Mouse (Mus musculus): ENCODE measurements at regions not wholly inside any gene's neighbourhood (a gene's known extent, or its start where the extent isn't known, plus 50 kb on each side); places are given as distances from the start of the nearest gene placed in this dataset.
A peak's percentile ranks its signal among the peaks of the same experiment; 100 is the strongest.
"Not testable (repeated sequence)": the region's sequence is repeated elsewhere in the genome, so short reads cannot be mapped to it uniquely, and the experiment has no call there.

DNA sequence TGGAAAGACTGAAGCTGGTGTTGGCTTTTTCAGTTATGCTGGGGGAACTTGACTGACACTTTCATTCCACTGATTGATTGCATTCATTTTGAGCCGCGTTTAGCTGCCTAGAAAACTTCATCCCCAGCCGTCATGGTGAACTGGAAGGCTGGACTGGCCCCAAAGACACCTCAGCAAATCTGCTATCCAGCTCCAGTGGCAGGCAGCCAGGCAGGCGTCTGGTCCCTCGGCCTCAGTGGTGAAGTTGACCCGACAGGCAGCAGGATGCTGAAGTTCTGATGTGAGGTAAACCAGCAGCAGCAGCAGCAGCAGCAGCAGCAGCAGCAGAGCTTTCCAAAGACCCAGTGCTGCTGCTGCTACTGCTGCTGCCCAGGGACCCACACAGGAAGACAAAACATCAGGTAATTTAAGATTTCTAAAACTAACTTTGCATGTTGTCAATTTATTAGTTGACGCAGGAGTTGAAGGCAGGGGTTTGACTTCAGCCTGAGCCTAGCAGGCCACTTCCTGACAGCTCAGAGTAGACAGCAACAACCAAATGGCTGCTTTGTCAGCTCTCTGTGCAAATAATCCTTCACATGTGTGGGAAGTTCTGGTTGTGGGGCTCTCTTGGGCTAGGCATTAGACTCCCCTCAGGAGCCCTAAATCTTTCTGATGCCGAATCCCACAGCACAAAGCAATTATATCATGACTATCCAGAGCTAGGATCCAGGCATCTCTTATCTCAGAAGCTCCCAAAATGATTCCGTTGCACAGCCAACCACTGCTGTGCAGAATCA lies 200.4 kb upstream of the Nhs start:
- WGBS = 48% methylated on average over 9 of the region's 9 CpGs
- Histone ChIP-seq H3K36me3 (no peaks in the 10 kb centered on the region), H3K27ac (ENCODE audit: poor library complexity, severe bottlenecking) (no peak overlapping the region), H3K9me3 (replicated peaks) (no peaks in the 10 kb centered on the region), H3K4me3 (no peak overlapping the region), H3K4me1 (replicated peaks) (no peaks in the 10 kb centered on the region), H3K4me2 (no peak overlapping the region), H3K9ac (no peak overlapping the region), H3K27me3 (replicated peaks) (0 out of 2 replicates have a peak, but pooled peaks cover 3% of the 10 kb centered on the region)
- no peak for ATAC-seq (ENCODE audit: insufficient number of reproducible peaks, low FRiP score)

GRCm38 (mm10) chrX:162348341-162348740 lies 188.8 kb upstream of the Nhs start:
- ATAC-seq (ENCODE audit: insufficient number of reproducible peaks, low FRiP score) = no peak
- whole genome bisulfite sequencing = 49% methylated on average over 4 of the region's 4 CpGs
- H3K4me2 ChIP-seq = no peak overlapping the region
- H3K27me3 ChIP-seq (replicated peaks) = peaks cover 2% of the 10 kb centered on the region; the same call in 1 of the 2 replicates
- H3K36me3 ChIP-seq = no peaks in the 10 kb centered on the region
- H3K27ac ChIP-seq (ENCODE audit: poor library complexity, severe bottlenecking) = no peak overlapping the region
- no peak overlapping the region for H3K4me3 ChIP-seq
- H3K4me1 ChIP-seq (replicated peaks) = peaks cover 3% of the 10 kb centered on the region; the same call in 1 of the 2 replicates
- no peak overlapping the region for H3K9ac ChIP-seq
- no peaks in the 10 kb centered on the region for H3K9me3 ChIP-seq (replicated peaks)

DNA sequence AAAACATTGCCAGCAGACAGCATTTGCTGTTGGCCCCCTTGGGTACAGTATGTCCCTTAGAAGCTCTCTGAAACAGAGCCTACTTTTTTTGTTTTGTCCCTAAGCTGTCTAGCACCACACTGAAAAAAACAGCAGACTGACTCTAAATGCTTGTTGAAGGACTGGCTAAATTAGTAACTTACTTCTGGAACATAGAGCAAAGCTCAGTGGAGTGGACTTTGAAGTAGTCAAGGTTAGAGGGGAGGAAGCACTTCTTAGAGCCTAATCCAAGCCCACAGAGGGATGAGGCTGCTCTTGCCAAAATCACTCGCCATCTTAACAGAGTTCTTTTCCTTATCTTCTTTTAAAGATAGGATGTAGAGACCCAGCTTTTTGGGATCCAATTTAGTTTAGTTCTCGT lies 188.4 kb upstream of the Nhs start:
- H3K9ac ChIP-seq = no peak overlapping the region
- H3K4me2 ChIP-seq = no peak overlapping the region
- H3K4me1 ChIP-seq (replicated peaks) = peaks cover 3% of the 10 kb centered on the region; the same call in 1 of the 2 replicates
- no peaks in the 10 kb centered on the region for H3K9me3 ChIP-seq (replicated peaks)
- H3K27me3 ChIP-seq (replicated peaks) = peaks cover 2% of the 10 kb centered on the region; the same call in 1 of the 2 replicates
- WGBS = 33% methylated on average over 2 of the region's 2 CpGs
- no peak for ATAC-seq (ENCODE audit: insufficient number of reproducible peaks, low FRiP score)
- H3K36me3 ChIP-seq = no peaks in the 10 kb centered on the region
- no peak overlapping the region for H3K27ac ChIP-seq (ENCODE audit: poor library complexity, severe bottlenecking)
- H3K4me3 ChIP-seq = no peak overlapping the region

- peaks cover 2% of the 10 kb centered on the region; the same call in 1 of the 2 replicates for H3K27me3 ChIP-seq (replicated peaks)
- H3K36me3 ChIP-seq = no peaks in the 10 kb centered on the region
- H3K9me3 ChIP-seq (replicated peaks) = no peaks in the 10 kb centered on the region
- no peak overlapping the region for H3K27ac ChIP-seq (ENCODE audit: poor library complexity, severe bottlenecking)
- WGBS = 42% methylated on average over 3 of the region's 3 CpGs
- no peak overlapping the region for H3K9ac ChIP-seq
- no peak overlapping the region for H3K4me3 ChIP-seq
- H3K4me2 ChIP-seq = no peak overlapping the region
- H3K4me1 ChIP-seq (replicated peaks) = peaks cover 3% of the 10 kb centered on the region; the same call in 1 of the 2 replicates
- no peak for ATAC-seq (ENCODE audit: insufficient number of reproducible peaks, low FRiP score)
These were observed 186.1 kb upstream of the Nhs start for GRCm38 (mm10) chrX:162345497-162346143.

DNA sequence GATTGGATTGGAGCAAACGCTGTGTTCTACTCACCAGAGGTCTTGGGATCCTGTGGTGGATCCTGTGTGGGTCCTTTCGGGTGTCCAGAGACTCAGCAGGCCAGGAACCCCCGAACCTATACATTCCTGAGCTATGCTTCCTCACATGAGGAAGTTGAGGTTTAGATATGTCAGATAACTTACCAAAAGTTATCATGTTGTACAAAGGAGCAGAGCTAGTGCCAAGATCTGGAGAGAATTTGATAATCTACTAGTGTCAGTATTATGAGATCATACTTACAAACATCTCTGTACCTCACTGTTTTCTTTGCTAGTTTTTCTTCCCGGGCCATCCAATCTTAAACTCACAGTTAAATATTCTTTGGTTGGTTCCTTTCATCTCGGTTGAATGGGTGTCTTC lies 172.6 kb upstream of the Nhs start:
- Histone ChIP-seq H3K4me2 (no peak overlapping the region), H3K27ac (ENCODE audit: poor library complexity, severe bottlenecking) (no peak overlapping the region), H3K4me3 (no peak overlapping the region), H3K9ac (no peak overlapping the region), H3K36me3 (no peaks in the 10 kb centered on the region), H3K9me3 (replicated peaks) (no peaks in the 10 kb centered on the region), H3K4me1 (replicated peaks) (no peaks in the 10 kb centered on the region), H3K27me3 (replicated peaks) (no peaks in the 10 kb centered on the region)
- no peak for ATAC-seq (ENCODE audit: insufficient number of reproducible peaks, low FRiP score)
- 75% methylated on average over 5 of the region's 5 CpGs for WGBS

DNA sequence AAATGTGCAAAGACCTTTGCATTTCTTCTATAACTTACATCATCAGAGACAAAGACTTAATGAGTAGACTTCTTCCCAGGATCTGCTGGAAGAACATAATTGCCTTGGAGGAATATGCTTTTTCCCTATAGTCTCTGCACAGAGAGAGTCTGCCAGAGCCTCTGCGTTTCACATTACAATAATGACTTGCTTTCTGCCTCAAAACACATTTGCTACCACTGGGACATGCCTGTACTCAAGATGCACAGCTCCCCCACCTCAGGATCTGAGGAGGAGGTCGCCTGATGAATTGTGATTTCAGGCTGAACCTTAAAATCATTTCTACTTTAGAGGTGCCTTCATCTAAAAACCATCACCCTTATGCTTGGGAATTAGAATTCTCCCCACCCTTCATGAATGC lies 148.1 kb upstream of the Nhs start:
- no peaks in the 10 kb centered on the region for H3K36me3 ChIP-seq
- 65% methylated on average over 2 of the region's 2 CpGs for WGBS

DNA sequence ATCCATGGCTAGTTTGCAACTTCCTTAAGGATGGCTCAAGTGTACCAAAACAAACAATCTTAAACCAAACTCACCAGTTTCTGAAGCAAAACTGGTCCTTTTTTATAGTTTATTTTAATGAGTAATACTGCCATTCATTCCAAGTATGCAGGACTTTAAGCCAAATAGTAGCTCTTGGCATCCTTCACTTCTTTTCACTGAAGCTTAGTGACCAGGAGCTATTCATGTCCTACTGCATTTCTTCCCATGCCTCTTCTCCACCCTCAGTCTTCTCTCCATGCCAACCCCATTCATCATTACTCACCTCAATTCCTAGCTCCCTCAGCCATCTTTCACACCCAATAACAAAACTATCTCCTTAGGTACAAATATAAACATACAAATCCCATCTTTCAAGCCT lies 144.6 kb upstream of the Nhs start:
- H3K4me1 ChIP-seq (replicated peaks) = no peaks in the 10 kb centered on the region
- no peak overlapping the region for H3K4me2 ChIP-seq
- no peaks in the 10 kb centered on the region for H3K27me3 ChIP-seq (replicated peaks)
- no peaks in the 10 kb centered on the region for H3K36me3 ChIP-seq
- no peak overlapping the region for H3K9ac ChIP-seq
- no peak overlapping the region for H3K4me3 ChIP-seq
- no peaks in the 10 kb centered on the region for H3K9me3 ChIP-seq (replicated peaks)
- ATAC-seq (ENCODE audit: insufficient number of reproducible peaks, low FRiP score) = no peak
- H3K27ac ChIP-seq (ENCODE audit: poor library complexity, severe bottlenecking) = no peak overlapping the region

More for the DNA sequence above, 148.1 kb upstream of the Nhs start:
- Histone ChIP-seq H3K27me3 (replicated peaks) (no peaks in the 10 kb centered on the region), H3K4me1 (replicated peaks) (no peaks in the 10 kb centered on the region), H3K9ac (no peak overlapping the region), H3K4me3 (no peak overlapping the region), H3K4me2 (no peak overlapping the region), H3K9me3 (replicated peaks) (no peaks in the 10 kb centered on the region), H3K27ac (ENCODE audit: poor library complexity, severe bottlenecking) (no peak overlapping the region)
- ATAC-seq (ENCODE audit: insufficient number of reproducible peaks, low FRiP score) = no peak

GRCm38 (mm10) chrX:162302788-162303187 lies 143.3 kb upstream of the Nhs start:
- Histone ChIP-seq H3K36me3 (no peaks in the 10 kb centered on the region), H3K9me3 (replicated peaks) (no peaks in the 10 kb centered on the region), H3K27ac (ENCODE audit: poor library complexity, severe bottlenecking) (no peak overlapping the region), H3K27me3 (replicated peaks) (no peaks in the 10 kb centered on the region), H3K4me1 (replicated peaks) (no peaks in the 10 kb centered on the region), H3K4me2 (no peak overlapping the region), H3K4me3 (no peak overlapping the region), H3K9ac (no peak overlapping the region)
- no peak for ATAC-seq (ENCODE audit: insufficient number of reproducible peaks, low FRiP score)

DNA sequence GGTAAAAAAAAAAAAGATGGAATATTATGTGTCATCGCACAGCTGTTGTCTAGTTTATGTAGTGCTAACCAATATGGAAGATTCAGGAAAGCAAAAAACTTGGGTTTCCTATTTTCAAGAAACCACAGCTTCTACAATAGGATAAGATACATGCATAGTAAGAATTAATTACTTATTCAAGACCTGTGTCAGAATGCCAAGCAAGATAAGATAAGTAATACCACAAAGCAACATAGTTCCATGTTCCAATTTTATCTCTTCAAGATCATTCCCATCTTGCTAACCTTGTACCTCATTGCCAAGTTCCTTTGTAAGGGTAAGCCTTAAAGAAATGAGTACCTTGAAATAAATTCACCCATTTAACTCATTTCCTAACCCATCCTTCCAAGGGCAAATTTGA lies 131.7 kb upstream of the Nhs start:
- H3K4me1 ChIP-seq (replicated peaks) = no peaks in the 10 kb centered on the region
- WGBS = 95% methylated on average over 1 of the region's 1 CpGs
- no peaks in the 10 kb centered on the region for H3K36me3 ChIP-seq
- H3K9ac ChIP-seq = no peak overlapping the region
- H3K4me3 ChIP-seq = no peak overlapping the region
- no peaks in the 10 kb centered on the region for H3K9me3 ChIP-seq (replicated peaks)
- ATAC-seq (ENCODE audit: insufficient number of reproducible peaks, low FRiP score) = no peak
- no peak overlapping the region for H3K27ac ChIP-seq (ENCODE audit: poor library complexity, severe bottlenecking)
- no peak overlapping the region for H3K4me2 ChIP-seq
- H3K27me3 ChIP-seq (replicated peaks) = no peaks in the 10 kb centered on the region

- not testable (repeated sequence) for H3K4me2 ChIP-seq; H3K27me3 ChIP-seq (replicated peaks); H3K27ac ChIP-seq (ENCODE audit: poor library complexity, severe bottlenecking); H3K4me1 ChIP-seq (replicated peaks); H3K36me3 ChIP-seq; H3K4me3 ChIP-seq; H3K9ac ChIP-seq; H3K9me3 ChIP-seq (replicated peaks); ATAC-seq (ENCODE audit: insufficient number of reproducible peaks, low FRiP score)
These were observed 126.6 kb upstream of the Nhs start for GRCm38 (mm10) chrX:162286155-162286554.

DNA sequence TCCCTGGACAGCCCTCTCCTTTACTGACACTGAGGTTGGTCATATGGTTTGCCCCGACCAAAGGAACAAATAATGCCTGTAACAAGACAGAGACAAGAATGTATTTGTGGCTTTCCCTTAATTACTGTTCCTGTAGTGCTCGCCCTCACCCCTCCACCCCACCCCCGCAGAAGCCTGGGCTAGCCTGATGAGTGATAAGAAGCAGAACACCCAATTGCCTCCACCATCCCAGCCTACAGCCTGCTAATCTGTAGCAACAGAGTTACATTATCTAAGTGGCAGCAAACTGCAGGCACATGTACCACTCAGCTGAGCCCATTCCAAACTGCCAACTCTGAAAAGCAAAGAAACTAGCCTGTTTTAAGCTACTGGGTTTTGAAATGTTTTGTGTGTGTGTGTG lies 124.7 kb upstream of the Nhs start:
- peak; percentile 96 for ATAC-seq (ENCODE audit: insufficient number of reproducible peaks, low FRiP score)
- no peaks in the 10 kb centered on the region for H3K9me3 ChIP-seq (replicated peaks)
- H3K4me3 ChIP-seq = no peak overlapping the region
- H3K9ac ChIP-seq = no peak overlapping the region
- H3K36me3 ChIP-seq = no peaks in the 10 kb centered on the region
- H3K4me1 ChIP-seq (replicated peaks) = no peaks in the 10 kb centered on the region
- H3K27me3 ChIP-seq (replicated peaks) = no peaks in the 10 kb centered on the region
- no peak overlapping the region for H3K4me2 ChIP-seq
- whole genome bisulfite sequencing = 27% methylated on average over 3 of the region's 3 CpGs
- H3K27ac ChIP-seq (ENCODE audit: poor library complexity, severe bottlenecking) = no peak overlapping the region

- Histone ChIP-seq H3K4me3 (no peak overlapping the region), H3K4me2 (no peak overlapping the region), H3K9ac (no peak overlapping the region), H3K27ac (ENCODE audit: poor library complexity, severe bottlenecking) (no peak overlapping the region), H3K9me3 (replicated peaks) (no peaks in the 10 kb centered on the region), H3K4me1 (replicated peaks) (no peaks in the 10 kb centered on the region), H3K27me3 (replicated peaks) (no peaks in the 10 kb centered on the region), H3K36me3 (no peaks in the 10 kb centered on the region)
- 90% methylated on average over 3 of the region's 3 CpGs for WGBS
- ATAC-seq (ENCODE audit: insufficient number of reproducible peaks, low FRiP score) = no peak
These were observed 123.2 kb upstream of the Nhs start for GRCm38 (mm10) chrX:162282690-162283089.

Data from heart, embryonic 12.5 days (tissue).